Mouse (Mus musculus) lung, postnatal 10 days (tissue): Measurements from ENCODE around the gene Dynlt1a.
"Not testable (repeated sequence)": the region's sequence is repeated elsewhere in the genome, so short reads cannot be mapped to it uniquely, and the experiment has no call there.

Source experiments
- DNase-seq: peaks from one replicate; pipeline ENCODE4 v3.0.0; 2021

Gene Dynlt1a

GRCm38 (mm10) chr17:6283137-6283536 lies 34.2 kb downstream of the Dynlt1a start:
- DNase-seq, result not testable (repeated sequence)

GRCm38 (mm10) chr17:6280513-6280912 lies 36.8 kb downstream of the Dynlt1a start:
- not testable (repeated sequence) for DNase-seq

GRCm38 (mm10) chr17:6279772-6280171 lies 37.5 kb downstream of the Dynlt1a start:
- not testable (repeated sequence) for DNase-seq

GRCm38 (mm10) chr17:6279205-6279604 lies 38.1 kb downstream of the Dynlt1a start:
- DNase-seq, result peak; percentile 51

- not testable (repeated sequence) for DNase-seq
Observed at GRCm38 (mm10) chr17:6274693-6275092, 42.6 kb downstream of the Dynlt1a start.

- not testable (repeated sequence) for DNase-seq
Observed at GRCm38 (mm10) chr17:6271970-6272369, 45.3 kb downstream of the Dynlt1a start.

- not testable (repeated sequence) for DNase-seq
Observed at GRCm38 (mm10) chr17:6270840-6271239, 46.5 kb downstream of the Dynlt1a start.

- peak; percentile 26 for DNase-seq
Observed at GRCm38 (mm10) chr17:6269876-6270831, 47.1 kb downstream of the Dynlt1a start.

- not testable (repeated sequence) for DNase-seq
Observed at GRCm38 (mm10) chr17:6257070-6257456, 60.2 kb downstream of the Dynlt1a start.

GRCm38 (mm10) chr17:6256400-6257069 lies 60.8 kb downstream of the Dynlt1a start, which contains the start of gene Tmem181a:
Gene Tmem181a (plus strand): TSS chr17:6256860.
- DNase-seq, result not testable (repeated sequence)
